Mouse (Mus musculus): ENCODE data around the gene Alg14.

The Alg14 gene

GRCm38 (mm10) chr3:121407417-121407816, 115.8 kb downstream of the Alg14 start:
- DNase-seq (ENCODE audit: low read depth): no peak

DNA sequence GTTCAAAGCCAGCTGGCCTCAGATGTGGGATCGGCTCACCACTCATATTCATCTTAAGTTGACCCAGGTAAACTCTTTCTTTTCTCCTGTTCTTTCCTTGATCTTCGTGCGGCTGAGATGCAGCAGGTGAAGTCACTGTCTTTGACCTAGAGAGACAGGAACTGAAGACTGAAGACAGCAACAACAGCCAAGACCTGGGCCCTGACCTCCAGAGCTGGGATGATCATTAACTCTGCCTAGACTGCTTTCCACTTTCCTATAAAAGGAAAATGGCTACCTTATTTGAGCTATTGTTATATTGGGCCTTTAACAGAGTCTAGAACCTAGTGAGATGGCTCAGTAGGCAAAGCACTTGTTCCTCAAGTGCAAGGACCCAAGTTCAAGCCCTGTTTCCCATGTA, 116.8 kb downstream of the Alg14 start:
- DNase-seq (ENCODE audit: low read depth): no peak

DNA sequence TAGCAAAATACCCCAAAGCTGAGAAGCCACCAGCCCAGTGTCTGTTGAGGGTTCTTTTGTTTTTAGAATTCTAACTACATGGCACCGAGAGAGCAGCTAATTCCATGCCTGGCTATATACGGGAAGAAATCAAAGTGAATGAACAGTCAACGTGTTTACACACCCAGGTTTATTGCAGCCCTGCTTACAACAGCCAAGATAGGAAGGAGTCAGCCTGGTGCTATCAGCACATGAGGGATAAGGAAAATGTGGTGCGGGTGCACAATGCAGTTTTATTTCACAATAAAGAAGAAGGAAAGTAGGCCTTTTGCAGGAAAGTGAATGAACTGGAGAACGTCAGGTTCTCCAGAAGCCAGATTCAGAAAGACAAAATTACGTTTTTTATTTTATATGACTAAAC, 119.9 kb downstream of the Alg14 start:
- no peak for DNase-seq (ENCODE audit: low read depth)
